Mouse (Mus musculus): Measurements from ENCODE around the gene Vgll3. TPM values are rescaled to one million over a fixed set of nuclear protein-coding genes. Genes with fewer than 3 reads are reported as not detected.
A peak's percentile ranks its signal among the peaks of the same experiment; 100 is the strongest.

Gene Vgll3
- polyA plus RNA-seq (2015; fragmentation: Nextera tagmentation; extraction: Ambion mirVana): 51.0 and 52.1 TPM in 2 replicates

DNA sequence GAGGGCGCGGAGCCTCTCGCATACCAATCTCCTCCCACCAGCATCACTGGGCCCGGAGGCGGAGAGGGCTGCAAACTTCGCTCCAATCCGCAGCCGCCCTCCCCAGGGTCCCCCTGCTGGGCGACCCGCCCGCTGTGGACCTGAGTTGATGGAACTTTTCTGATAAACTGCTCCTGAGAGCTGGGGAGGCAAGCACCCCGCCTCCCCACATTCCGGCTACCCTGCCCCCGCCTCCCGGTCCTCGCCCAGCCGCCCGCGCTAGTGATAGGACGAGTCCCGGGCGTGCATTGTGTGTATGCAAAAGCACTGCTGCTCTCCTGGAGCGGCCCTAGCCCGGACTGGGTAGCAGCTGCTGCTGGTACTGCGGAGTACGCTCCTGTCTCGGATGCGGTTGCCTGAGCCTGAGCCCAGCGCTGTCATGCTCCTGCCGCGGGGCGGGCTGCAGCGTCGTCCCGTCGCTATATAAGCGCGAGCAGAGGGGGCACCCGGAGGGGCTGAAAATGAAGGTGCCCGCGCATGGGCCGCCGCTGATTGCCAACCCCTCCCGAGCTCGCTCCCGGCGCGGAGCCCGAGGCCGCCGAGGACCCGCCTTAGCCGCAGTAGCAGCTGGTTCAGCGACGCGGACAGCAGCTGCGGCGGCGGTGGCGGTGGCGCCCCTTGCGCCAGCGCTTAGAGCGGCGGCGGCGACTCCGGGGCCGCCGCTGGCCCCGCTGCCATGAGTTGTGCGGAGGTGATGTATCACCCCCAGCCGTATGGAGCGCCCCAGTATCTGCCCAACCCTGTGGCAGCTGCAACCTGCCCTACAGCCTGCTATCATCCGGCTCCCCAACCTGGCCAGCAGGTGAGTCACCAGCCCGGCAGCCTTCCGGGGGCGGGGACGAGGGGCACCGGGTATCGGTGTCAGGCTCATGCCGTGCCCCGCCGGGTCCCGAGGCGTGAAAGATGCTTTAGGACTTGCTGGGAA lies at the start of gene Vgll3:
Gene Vgll3 (plus strand): TSS at position 340 of the 964 bp plus-strand sequence.
- Histone ChIP-seq H3K9ac (peak within 1 kb of the TSS; percentile 84), H3K36me3 (no peaks in the 10 kb centered on the region), H3K4me2 (peak within 1 kb of the TSS; percentile 89), H3K27ac (peak within 1 kb of the TSS; percentile 91), H3K27me3 (peaks cover 12% of the 10 kb centered on the region; the same call in 1 of the 2 replicates), H3K4me1 (no peaks in the 10 kb centered on the region), H3K4me3 (peak within 1 kb of the TSS; percentile 74), H3K9me3 (peaks cover 11% of the 10 kb centered on the region; the same call in 1 of the 2 replicates)
- peak; percentile 96 for ATAC-seq (ENCODE audit: insufficient number of reproducible peaks, insufficient read depth, low FRiP score, low TSS enrichment, low read depth)
- WGBS: under 1% methylated on average over 85 of the region's 86 CpGs

DNA sequence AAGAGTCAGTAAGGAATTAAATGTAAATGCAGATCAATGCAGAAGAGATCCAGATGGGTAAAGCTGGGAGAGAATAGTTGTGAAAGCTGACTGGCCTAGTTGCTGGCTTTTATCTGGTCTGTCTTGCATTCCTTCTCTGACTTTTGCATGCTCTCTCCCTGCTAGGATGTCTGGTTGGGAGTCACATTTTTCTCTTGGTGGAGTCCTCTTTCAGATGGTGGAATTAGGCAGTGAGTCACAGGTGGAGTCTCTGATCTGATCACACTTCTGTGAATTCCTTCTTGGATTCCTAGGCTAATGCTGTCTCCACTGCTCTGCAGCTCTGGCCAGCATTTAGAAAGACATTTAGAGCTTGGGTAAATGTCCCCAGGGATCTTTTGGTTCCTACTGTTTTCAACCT lies 49.1 kb upstream of the Vgll3 start:
- H3K36me3 ChIP-seq: no peaks in the 10 kb centered on the region
- H3K4me1 ChIP-seq: peaks cover 3% of the 10 kb centered on the region; the same call in 1 of the 2 replicates
- ATAC-seq (ENCODE audit: insufficient number of reproducible peaks, insufficient read depth, low FRiP score, low TSS enrichment, low read depth): no peak
- H3K9me3 ChIP-seq: no peaks in the 10 kb centered on the region
- no peaks in the 10 kb centered on the region for H3K27me3 ChIP-seq
- H3K4me3 ChIP-seq: no peak overlapping the region
- no peak overlapping the region for H3K27ac ChIP-seq
- no peak overlapping the region for H3K4me2 ChIP-seq
- no peak overlapping the region for H3K9ac ChIP-seq

DNA sequence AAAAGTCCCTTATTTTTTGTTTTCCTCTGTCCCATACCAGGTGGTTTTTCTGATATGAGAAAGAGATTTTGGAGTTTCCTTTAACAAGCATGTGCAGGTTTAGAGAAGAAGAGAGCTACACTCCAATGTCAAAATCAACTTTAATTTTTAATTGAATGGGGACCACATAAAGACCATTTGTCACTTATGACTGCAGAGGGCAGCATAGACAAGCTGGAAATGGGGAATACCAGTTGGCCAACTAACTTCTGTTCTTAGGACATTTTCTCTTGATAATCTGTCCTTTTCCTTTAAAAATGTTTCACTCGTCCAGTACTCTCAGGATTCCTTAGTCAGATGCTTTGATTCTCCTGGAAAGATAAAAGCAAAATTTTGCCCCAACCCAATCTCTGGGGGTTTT lies 29.1 kb upstream of the Vgll3 start:
- Histone ChIP-seq H3K4me2 (no peak overlapping the region), H3K9me3 (no peaks in the 10 kb centered on the region), H3K27ac (no peak overlapping the region), H3K9ac (no peak overlapping the region), H3K4me1 (no peaks in the 10 kb centered on the region), H3K4me3 (no peak overlapping the region), H3K36me3 (no peaks in the 10 kb centered on the region), H3K27me3 (no peaks in the 10 kb centered on the region)
- ATAC-seq (ENCODE audit: insufficient number of reproducible peaks, insufficient read depth, low FRiP score, low TSS enrichment, low read depth): no peak
- 28% methylated on average over 1 of the region's 1 CpGs for WGBS

DNA sequence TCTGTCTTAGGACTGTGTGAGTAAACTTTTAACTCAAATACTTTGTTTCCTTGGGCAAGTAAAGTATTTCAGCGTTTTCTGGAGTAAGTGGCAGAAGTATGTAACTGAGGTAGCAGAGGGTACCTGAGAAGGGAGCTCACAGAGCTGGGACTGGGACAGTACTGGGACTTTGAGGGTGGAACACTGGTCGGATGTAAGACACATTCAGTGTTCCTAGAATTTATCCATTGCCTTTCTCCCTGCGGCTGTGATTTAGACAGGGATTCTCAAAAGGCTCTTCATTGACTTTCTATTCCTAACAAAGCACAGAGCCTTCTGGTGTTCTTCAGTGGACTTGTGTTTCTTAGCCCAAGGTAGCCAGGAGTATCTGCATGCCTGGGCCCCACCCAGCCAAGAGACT lies 1.0 kb downstream of the Vgll3 start:
- Histone ChIP-seq H3K36me3 (no peaks in the 10 kb centered on the region), H3K4me3 (peak overlapping the region; percentile 74), H3K27me3 (peaks cover 12% of the 10 kb centered on the region; the same call in 1 of the 2 replicates), H3K9ac (peak overlapping the region; percentile 84), H3K27ac (peak overlapping the region; percentile 91), H3K4me1 (no peaks in the 10 kb centered on the region), H3K9me3 (peaks cover 11% of the 10 kb centered on the region; the same call in 1 of the 2 replicates), H3K4me2 (peak overlapping the region; percentile 89)
- ATAC-seq (ENCODE audit: insufficient number of reproducible peaks, insufficient read depth, low FRiP score, low TSS enrichment, low read depth): no peak
- WGBS: 12% methylated on average over 3 of the region's 3 CpGs

DNA sequence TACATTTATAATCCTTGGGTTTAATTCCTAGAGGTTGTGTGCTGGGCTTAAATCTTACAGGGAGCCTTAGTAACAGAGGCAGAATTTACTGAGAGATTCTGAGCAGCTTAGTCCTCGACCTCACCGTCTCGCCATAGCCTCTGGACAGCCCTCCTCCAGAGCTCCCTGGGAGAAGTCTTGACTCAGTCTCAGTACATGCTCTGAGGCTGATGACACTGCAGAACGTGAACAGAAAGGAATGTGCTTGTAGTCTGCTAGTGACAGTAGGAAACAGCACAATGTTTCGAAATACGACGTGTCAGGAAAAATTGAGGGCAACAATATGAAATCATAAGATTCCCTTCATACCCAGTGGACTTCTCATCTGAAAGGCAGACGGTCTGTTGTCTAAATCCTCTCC lies 3.7 kb downstream of the Vgll3 start:
- no peak overlapping the region for H3K9ac ChIP-seq
- no peak for ATAC-seq (ENCODE audit: insufficient number of reproducible peaks, insufficient read depth, low FRiP score, low TSS enrichment, low read depth)
- peak overlapping the region; percentile 25 for H3K4me3 ChIP-seq
- no peaks in the 10 kb centered on the region for H3K4me1 ChIP-seq
- H3K27me3 ChIP-seq: peaks cover 12% of the 10 kb centered on the region; the same call in 1 of the 2 replicates
- H3K27ac ChIP-seq: no peak overlapping the region
- H3K9me3 ChIP-seq: no peaks in the 10 kb centered on the region
- 52% methylated on average over 8 of the region's 8 CpGs for WGBS
- H3K4me2 ChIP-seq: peak overlapping the region; percentile 37
- H3K36me3 ChIP-seq: no peaks in the 10 kb centered on the region

DNA sequence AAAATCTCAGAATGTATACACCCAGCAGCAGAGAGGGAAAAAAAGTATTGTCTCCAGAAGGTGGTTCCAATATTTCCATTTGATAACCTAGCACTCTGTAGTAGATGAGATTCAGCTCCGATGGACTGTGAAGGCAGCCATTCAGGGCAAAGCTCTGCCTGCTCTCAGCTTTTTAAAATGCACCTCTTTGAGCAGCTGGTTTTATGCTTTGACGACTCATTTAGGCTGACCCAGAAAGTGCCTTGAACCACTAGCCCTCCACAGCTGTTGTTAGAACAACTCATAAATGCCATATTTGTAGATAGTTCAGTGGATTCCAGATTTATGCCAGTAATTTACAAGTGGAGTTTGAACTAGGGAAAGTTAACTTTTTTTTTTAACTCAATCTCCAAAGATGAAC lies 5.7 kb downstream of the Vgll3 start:
- Histone ChIP-seq H3K4me2 (no peak overlapping the region), H3K4me1 (no peaks in the 10 kb centered on the region), H3K4me3 (no peak overlapping the region), H3K9me3 (no peaks in the 10 kb centered on the region), H3K27ac (no peak overlapping the region), H3K27me3 (peaks cover 8% of the 10 kb centered on the region; the same call in 1 of the 2 replicates), H3K9ac (no peak overlapping the region), H3K36me3 (no peaks in the 10 kb centered on the region)
- no peak for ATAC-seq (ENCODE audit: insufficient number of reproducible peaks, insufficient read depth, low FRiP score, low TSS enrichment, low read depth)
- 60% methylated on average over 2 of the region's 2 CpGs for WGBS

DNA sequence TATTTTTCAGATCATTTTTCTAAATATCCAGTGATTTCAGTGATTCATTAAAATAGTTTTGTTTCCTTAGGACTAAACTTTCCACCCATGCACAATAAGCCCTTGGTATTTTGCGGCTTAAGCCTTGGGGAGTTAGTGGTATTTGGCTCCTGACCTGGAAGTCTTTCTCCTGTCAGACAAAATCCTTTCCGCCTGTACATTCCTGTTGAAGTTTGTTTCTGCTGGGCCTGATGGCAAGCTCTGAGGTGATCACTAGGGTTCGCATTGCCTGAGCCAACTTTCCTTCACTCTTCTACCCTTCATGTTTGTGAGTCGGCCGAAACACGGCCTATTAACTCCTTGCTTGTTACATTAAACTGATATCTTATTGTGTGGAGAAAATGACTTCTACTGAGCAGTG lies 8.7 kb downstream of the Vgll3 start:
- no peak overlapping the region for H3K4me2 ChIP-seq
- 70% methylated on average over 6 of the region's 6 CpGs for WGBS
- H3K27ac ChIP-seq: no peak overlapping the region
- H3K9me3 ChIP-seq: no peaks in the 10 kb centered on the region
- H3K4me1 ChIP-seq: 0 out of 2 replicates have a peak, but pooled peaks cover 7% of the 10 kb centered on the region
- H3K36me3 ChIP-seq: no peaks in the 10 kb centered on the region
- H3K9ac ChIP-seq: no peak overlapping the region
- ATAC-seq (ENCODE audit: insufficient number of reproducible peaks, insufficient read depth, low FRiP score, low TSS enrichment, low read depth): no peak
- H3K4me3 ChIP-seq: no peak overlapping the region
- 0 out of 2 replicates have a peak, but pooled peaks cover under 1% of the 10 kb centered on the region for H3K27me3 ChIP-seq

DNA sequence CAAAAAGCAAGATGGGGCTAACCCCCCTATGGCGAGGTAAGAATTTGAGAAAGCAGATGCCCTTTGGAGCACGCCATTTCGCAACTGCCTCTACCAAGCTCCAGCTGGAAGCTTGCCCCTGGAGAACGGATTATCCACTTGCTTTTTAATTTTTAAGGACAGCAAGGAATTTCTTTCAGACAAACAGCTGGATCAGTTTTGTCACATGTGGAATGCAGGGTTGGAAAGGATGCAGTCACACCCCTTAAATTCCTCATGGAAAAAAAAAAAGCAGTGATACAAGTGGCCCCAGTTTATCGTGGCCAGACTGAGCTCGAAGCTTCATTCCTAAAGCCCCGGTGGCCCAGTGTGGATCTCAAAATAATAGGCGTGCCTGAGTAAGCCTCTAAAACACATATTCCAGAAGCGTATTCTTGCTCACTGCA lies 13.1 kb downstream of the Vgll3 start:
- Histone ChIP-seq H3K27ac (no peak overlapping the region), H3K4me1 (0 out of 2 replicates have a peak, but pooled peaks cover 7% of the 10 kb centered on the region), H3K9ac (no peak overlapping the region), H3K4me3 (no peak overlapping the region), H3K27me3 (no peaks in the 10 kb centered on the region), H3K4me2 (peak overlapping the region; percentile 26), H3K9me3 (no peaks in the 10 kb centered on the region), H3K36me3 (peaks cover 11% of the 10 kb centered on the region)
- 30% methylated on average over 9 of the region's 9 CpGs for WGBS
- ATAC-seq (ENCODE audit: insufficient number of reproducible peaks, insufficient read depth, low FRiP score, low TSS enrichment, low read depth): no peak

DNA sequence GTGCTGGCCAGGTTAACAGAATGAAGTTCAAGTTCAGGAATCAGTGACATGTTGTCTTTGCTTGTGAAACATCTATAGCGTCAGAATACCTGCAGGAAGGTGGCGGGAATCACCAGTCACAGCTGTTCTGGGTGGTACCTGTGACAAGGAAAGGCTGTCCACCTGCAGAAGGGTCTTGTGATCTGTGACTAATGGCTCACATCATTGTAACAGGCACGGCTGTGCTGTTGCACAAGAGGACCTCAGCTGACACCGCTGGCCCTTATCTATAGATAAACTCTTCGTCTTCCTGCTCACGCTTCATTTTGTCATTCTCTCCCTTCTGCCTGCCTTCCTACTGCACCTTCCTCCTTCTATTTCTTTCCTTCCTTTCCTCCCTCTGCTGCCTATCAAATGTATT lies 14.0 kb downstream of the Vgll3 start:
- H3K9me3 ChIP-seq: no peaks in the 10 kb centered on the region
- WGBS: 91% methylated on average over 6 of the region's 6 CpGs
- H3K36me3 ChIP-seq: peaks cover 11% of the 10 kb centered on the region
- H3K4me2 ChIP-seq: no peak overlapping the region
- H3K9ac ChIP-seq: no peak overlapping the region
- 0 out of 2 replicates have a peak, but pooled peaks cover 7% of the 10 kb centered on the region for H3K4me1 ChIP-seq
- H3K4me3 ChIP-seq: no peak overlapping the region
- ATAC-seq (ENCODE audit: insufficient number of reproducible peaks, insufficient read depth, low FRiP score, low TSS enrichment, low read depth): no peak
- H3K27me3 ChIP-seq: no peaks in the 10 kb centered on the region
- H3K27ac ChIP-seq: no peak overlapping the region

DNA sequence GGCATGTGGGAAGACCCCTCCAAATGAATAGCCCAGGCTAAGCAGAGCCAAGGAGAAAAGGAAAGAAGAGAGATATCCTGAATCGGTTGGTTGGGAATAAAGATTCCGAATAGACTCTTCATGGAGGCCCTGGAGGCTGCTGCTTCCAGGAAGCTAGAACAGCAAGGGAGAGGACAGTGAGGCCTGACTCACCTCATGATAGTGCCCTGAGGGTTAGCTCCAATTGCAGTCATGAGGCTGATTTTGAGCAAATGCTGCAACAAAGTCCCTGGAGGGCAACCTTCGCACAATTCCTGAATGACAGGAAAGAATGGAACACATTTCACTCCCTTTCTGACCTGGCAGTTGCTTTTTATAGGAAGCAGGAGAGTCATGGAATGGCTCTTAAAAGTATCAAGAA lies 19.7 kb downstream of the Vgll3 start:
- Histone ChIP-seq H3K36me3 (peaks cover 9% of the 10 kb centered on the region; the same call in 1 of the 2 replicates), H3K27ac (no peak overlapping the region), H3K4me3 (no peak overlapping the region), H3K27me3 (no peaks in the 10 kb centered on the region), H3K4me2 (no peak overlapping the region), H3K9ac (no peak overlapping the region), H3K4me1 (no peaks in the 10 kb centered on the region), H3K9me3 (no peaks in the 10 kb centered on the region)
- WGBS: 55% methylated on average over 3 of the region's 3 CpGs
- ATAC-seq (ENCODE audit: insufficient number of reproducible peaks, insufficient read depth, low FRiP score, low TSS enrichment, low read depth): no peak

DNA sequence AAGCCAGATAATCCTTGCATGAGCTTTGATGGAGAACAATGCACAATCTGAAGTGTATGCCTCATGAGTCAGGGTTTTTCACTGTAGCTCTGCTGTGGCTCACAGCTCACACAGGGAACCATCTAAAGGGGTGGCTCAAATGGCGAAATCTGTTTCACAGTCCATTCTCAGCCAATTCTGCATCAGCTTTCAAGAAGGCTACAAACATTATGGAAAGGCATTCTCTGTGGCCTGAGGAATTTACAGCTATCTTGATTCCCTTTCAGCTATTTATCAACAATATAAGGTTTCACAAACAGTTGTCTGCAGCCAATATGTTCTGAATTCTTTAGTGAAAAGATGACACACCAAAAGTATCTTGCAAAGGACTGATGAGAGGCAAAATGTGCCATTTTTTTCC lies 35.1 kb downstream of the Vgll3 start:
- H3K9ac ChIP-seq: no peak overlapping the region
- no peak for ATAC-seq (ENCODE audit: insufficient number of reproducible peaks, insufficient read depth, low FRiP score, low TSS enrichment, low read depth)
- H3K36me3 ChIP-seq: no peaks in the 10 kb centered on the region
- WGBS: 47% methylated on average over 1 of the region's 1 CpGs
- H3K4me1 ChIP-seq: 0 out of 2 replicates have a peak, but pooled peaks cover 5% of the 10 kb centered on the region
- H3K27me3 ChIP-seq: no peaks in the 10 kb centered on the region
- no peaks in the 10 kb centered on the region for H3K9me3 ChIP-seq
- no peak overlapping the region for H3K4me3 ChIP-seq
- peak overlapping the region; percentile 55; the same call in 1 of the 2 replicates for H3K27ac ChIP-seq
- no peak overlapping the region for H3K4me2 ChIP-seq

DNA sequence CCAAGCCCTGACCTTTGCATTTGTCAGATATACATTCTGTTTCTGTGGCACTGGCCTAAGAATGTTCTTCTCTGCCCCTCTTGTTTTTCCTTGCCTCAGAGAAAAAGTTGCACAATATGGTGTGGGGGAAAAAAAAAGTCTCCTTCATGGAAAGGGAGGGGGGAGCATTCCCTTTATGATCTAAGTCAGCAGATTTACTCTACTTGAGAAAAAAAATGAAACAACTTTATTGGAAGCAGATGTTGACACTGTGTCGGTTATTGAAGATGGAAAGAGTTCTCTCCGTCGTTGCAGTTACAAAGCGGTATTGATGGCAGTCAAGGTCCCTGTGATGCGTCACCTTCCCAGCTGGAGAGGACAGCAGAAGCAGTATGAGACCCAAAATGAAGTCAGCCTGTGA lies 49.4 kb downstream of the Vgll3 start:
- no peaks in the 10 kb centered on the region for H3K9me3 ChIP-seq
- whole genome bisulfite sequencing: 34% methylated on average over 5 of the region's 5 CpGs
- H3K4me2 ChIP-seq: no peak overlapping the region
- peak overlapping the region; percentile 39; the same call in 1 of the 2 replicates for H3K27ac ChIP-seq
- ATAC-seq (ENCODE audit: insufficient number of reproducible peaks, insufficient read depth, low FRiP score, low TSS enrichment, low read depth): no peak
- H3K4me1 ChIP-seq: peaks cover 19% of the 10 kb centered on the region
- no peaks in the 10 kb centered on the region for H3K36me3 ChIP-seq
- H3K27me3 ChIP-seq: no peaks in the 10 kb centered on the region
- H3K4me3 ChIP-seq: no peak overlapping the region
- H3K9ac ChIP-seq: no peak overlapping the region

All from embryonic facial prominence, embryonic 13.5 days (tissue).